Mouse (Mus musculus): Measurements from ENCODE around the gene Polh.
A peak's percentile ranks its signal among the peaks of the same experiment; 100 is the strongest.

Polh gene

DNA sequence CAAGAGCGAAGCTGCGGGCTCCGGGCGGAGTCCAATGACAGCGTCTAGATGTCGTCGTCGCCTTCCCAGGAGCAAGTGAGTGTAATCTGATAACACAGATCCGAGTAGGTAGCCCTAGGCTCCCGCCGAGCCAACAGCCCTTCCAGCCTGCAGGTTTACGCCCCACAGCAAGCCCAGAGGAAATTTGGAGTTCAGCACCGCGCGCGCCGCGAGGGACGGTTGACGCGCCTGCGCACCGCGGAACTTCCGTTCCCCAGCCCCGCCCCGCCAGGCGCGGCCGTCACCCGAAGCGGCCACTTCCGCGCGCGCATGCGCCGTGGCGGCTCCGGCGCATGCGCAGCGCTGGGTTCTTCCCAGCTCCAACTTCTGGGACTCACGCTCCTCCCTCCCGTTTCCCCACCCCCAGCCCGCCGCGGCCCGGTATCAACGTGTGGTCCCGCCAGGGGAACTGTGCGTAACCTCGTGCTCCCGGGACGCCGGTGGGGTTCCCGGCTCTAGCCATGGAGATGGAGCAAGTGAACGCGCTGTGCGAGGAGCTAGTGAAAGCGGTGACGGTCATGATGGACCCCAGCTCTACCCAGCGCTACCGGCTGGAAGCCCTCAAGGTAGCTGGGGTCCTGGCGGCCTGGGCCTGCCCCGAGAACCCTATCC, at the start of gene Polh, which contains the start of gene Xpo5:
Gene Polh (minus strand): TSS at position 225 of the 651 bp plus-strand sequence.
Gene Xpo5 (plus strand): TSS at position 362 of the 651 bp plus-strand sequence.
- DNase-seq (ENCODE audit: extremely low read depth, insufficient read length, low spot score) = peak; percentile 99

DNA sequence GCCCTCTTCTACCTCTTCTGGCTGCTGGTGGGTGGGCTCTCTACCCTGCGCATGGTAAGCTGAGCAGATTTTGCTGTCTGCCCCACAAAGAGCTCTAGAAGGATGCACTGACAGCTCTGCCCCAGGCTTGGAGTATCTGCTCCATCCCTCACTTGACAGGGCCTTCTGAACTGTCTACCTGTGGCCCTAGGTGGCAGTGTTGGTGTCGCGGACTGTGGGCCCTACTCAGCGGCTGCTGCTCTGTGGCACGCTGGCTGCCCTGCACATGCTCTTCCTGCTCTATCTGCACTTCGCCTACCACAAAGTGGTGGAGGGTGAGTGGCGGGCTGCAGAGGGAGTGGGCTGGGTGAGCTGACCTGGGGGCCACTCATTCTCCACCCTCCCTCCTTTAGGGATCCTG, 48.7 kb upstream of the Polh start:
- no peak for DNase-seq (ENCODE audit: extremely low read depth, insufficient read length, low spot score)

DNA sequence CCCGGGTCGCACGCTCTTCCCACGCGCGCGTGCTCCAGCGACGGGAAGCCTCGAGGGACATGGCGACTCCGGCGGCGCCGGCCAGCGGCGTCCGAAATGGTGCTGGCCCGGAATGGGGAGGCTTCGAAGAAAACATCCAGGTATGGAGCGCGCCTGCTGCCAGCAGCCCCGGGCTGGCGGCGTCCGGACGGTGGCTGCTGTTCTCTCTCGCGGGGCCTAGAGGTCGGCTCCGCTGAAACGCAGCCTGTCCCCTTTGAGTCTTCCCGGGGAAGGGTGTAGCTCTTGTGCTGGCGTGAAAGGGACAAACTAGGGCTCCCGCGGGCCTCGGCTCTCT, 45.7 kb upstream of the Polh start:
- no peak for DNase-seq (ENCODE audit: extremely low read depth, insufficient read length, low spot score)

DNA sequence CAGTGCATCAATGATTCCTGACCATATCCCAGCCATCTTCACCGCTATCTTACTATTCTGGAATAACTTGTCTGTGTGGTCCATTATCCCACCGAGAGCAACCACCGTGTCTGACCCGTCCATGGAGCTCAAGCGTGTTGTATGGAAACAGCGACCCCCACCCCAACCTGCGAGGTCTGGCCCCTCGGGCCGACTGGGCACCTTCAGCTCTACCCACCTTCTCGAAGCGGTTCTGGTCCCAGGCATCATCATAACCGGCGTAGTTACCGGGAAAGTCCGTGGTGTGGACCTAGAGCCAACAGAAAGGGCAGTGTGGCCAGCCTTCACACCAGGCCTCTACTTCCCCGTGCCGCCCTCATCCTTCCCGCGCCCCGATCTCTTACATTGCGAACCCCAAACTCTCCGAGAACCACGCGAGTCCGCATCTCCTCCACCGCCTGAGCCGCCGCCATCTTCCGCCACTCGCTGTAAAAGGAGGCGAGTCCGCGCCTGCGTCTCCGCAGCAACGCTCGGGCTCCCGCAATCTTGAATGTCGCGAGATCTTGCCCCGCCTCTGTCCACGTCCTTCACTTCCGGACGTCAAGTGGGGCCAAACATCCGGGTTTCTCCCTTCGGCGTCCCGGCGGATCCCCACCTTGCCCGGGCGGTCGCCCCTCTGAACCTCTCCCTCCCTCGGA, 45.2 kb upstream of the Polh start, which contains the start of the genes Polr1c and Yipf3:
Gene Polr1c (minus strand): TSS at position 543 of the 677 bp plus-strand sequence.
Gene Yipf3 (plus strand): TSS at position 569 of the 677 bp plus-strand sequence.
- DNase-seq (ENCODE audit: extremely low read depth, insufficient read length, low spot score) = peak; percentile 91

DNA sequence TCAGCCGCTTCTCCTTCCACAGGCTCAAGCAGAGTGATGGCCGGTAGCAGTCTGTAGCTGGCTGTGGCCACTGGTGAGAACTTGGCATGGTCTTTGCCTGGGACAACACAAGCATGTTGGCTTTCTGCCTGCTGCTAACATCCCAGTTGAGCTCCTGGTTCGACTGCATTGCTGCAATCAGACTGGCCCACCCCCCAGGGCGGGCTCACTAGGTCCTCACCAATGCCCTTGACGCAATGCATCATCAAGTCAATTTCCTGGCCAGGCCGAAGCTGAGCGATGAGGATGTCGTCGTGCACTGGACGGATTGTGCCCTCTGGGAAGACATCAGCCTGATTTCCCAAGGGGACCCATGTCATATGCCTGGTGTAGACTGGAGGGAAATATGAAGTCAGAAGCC, 42.1 kb upstream of the Polh start:
- DNase-seq (ENCODE audit: extremely low read depth, insufficient read length, low spot score) = no peak

DNA sequence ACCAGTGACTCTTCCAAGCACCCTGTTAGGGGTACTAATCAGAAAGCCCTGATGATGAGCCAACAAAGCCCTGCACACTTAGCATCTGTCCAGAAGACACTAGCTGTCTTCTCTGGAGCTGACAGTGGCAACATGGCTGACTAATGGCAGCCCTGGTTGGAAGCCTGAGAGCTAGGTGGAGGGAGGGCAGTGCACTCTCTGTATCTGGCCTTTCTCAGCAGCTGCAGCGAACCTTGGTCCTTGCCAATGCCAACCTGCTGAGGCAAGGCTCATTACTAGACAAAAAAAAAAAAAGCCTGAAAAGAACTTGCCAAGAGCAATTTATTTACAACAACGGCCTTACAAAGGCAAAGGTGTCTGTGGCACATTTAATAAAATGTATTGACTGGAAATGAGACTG, 41.2 kb upstream of the Polh start:
- DNase-seq (ENCODE audit: extremely low read depth, insufficient read length, low spot score) = no peak

DNA sequence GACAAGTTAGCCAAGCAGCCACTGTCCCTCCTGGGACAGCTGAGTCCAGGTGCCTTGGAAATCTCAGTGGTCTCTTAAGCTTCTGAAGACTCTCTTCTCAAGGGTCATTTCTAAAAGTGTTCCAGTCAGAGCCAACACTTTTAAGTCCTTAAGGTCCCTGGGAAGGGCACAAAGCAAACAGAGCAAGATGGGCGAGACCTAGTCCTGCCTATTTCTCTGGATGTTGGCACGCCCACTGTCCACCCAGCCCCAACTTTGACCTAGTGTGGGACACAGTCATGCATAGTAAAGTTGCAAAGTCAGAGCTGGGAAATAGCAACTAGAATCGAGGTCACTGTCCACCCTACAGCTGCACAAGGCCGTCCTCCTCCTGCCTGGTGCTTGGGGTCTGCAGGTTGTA, 40.5 kb upstream of the Polh start:
- no peak for DNase-seq (ENCODE audit: extremely low read depth, insufficient read length, low spot score)

DNA sequence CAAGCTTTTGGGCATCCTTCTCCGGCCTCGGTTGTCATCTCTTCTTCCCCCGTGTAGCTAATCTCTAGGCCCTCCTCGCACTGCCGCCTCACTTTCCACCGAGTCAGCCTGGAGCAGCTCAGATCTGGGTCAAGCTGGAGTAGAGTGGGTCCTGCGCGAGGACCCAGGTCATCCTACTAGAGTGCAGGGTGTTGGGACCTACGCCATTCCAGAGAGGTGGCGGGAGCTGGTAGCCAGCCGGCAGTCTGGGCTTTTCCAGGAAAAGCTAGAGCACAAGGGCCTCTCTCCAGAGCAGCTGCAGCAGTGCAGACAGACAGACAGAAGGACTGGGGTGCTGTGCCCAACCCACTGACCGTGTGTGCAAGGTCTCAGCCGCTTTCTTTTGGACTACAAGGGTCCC, 39.8 kb upstream of the Polh start:
- DNase-seq (ENCODE audit: extremely low read depth, insufficient read length, low spot score) = no peak

DNA sequence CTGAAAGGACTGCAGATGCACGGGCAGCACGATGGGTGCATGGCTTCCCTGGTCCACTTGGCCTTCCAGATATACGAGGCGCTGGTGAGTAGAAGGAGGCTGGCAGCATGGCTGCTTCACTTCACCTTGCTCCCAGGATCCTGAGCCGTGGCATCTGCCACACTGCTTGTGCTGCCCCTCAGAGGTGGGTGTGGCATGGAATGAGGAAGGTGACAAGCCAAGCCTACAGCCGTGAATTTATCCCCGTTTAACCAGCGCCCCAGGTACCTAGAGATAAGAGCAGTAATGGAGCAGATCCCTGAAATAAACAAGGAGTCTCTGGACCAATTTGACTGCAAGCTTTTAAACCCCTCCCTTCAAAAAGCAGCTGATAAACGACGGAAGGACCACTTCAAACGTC, 39.0 kb upstream of the Polh start:
- no peak for DNase-seq (ENCODE audit: extremely low read depth, insufficient read length, low spot score)

DNA sequence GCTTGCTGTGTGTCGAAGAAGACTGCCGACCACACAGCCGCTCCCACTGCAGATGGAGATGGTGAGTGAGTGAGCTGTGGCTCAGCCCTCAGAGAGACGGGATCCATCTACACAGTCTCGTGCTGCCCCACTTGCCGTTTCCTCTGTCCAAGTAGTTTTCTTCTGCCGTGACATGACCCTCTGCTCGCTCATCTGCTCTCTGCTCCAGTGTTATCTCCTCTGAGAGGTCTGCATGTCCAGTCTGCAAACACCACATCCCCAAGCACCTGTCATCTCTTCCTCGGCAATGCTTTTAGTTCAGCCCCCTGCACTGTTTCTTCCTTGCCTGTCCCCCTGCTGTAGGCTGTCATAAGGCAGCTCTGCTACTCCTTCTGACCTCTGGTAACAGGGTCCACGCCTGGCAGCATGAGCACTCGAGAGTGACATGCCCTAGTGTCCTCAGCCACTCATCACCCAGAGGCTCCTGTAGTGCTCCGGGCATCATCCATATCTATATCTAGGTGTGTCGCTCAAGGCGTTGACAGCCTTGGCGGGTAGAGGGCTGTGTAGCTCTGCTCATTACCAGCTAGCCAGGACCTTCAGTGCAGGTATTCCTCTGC, 37.2 kb upstream of the Polh start:
- DNase-seq (ENCODE audit: extremely low read depth, insufficient read length, low spot score) = no peak

DNA sequence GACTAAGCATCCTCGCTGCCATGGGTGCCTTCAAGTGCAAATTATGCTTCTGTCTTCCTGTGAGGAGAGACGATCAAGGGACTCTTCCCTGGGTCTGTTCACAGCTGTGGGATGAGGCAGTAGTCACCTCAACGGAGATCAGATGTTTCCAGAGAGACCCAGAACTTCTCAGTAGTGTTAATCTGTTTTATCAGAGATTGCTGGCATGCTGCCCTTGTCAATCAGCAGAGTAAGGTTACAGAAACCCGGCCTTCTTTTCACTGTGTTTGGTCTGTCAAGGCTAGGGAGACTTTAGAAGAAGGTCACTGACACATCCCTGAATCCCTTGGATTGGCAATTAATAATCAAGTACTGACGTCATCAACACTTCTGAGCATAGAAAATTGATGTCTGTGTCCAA, 35.0 kb upstream of the Polh start:
- no peak for DNase-seq (ENCODE audit: extremely low read depth, insufficient read length, low spot score)

DNA sequence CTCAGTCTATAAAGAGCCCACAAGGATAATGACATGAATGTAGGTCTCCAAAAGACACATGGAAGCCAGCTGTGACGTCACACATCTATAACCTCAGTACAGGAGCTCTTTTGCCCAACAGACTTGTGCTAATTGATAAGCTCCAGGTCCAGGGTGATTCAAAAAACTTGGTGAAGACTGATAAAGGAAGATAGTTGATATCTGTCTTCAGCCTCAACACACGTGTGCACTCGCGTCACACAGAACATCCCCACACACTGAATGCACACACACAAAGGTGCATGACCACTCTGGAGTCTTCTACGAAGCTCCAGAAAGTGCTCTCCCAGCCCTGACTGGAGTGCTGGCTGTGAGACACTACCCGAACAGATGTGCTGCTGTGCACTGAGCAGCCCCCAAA, 34.6 kb upstream of the Polh start:
- DNase-seq (ENCODE audit: extremely low read depth, insufficient read length, low spot score) = no peak

DNA sequence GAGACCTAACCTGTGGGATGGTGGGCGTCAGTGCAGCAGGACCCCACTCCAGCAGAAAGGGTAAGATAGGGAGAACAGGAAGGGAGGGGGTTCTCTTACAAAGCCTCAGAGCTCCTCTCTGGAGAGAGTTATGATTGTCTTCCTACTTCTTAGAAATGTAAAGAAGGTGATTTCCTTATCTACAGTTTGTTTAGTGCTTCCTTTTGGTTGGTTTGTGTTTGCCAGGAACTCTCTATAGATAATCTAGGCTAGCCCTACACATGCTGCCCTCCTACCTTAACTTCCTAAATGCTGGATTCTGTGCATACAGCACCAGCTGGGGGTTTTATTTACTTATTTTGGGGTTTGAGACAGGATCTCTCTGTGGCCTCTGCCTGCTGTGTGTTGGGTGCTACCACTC, 33.6 kb upstream of the Polh start:
- DNase-seq (ENCODE audit: extremely low read depth, insufficient read length, low spot score) = no peak

DNA sequence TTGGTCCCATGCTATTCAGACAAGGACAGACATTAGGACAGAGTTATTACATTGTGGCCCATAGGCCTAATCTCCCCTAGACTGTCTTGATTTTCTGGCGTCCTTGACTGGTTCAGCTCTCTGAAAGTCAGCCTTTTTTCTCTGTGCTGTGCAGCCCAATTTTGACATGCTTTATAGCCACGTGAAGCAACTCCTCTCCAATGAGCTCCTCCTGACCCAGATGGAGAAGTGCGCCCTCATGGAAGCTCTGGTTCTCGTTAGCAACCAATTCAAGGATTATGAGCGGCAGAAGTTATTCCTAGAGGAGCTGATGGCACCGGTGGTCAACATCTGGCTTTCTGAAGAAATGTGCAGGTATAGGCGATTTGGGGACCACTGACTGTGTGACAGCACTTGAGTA, 25.1 kb upstream of the Polh start:
- DNase-seq (ENCODE audit: extremely low read depth, insufficient read length, low spot score) = no peak

DNA sequence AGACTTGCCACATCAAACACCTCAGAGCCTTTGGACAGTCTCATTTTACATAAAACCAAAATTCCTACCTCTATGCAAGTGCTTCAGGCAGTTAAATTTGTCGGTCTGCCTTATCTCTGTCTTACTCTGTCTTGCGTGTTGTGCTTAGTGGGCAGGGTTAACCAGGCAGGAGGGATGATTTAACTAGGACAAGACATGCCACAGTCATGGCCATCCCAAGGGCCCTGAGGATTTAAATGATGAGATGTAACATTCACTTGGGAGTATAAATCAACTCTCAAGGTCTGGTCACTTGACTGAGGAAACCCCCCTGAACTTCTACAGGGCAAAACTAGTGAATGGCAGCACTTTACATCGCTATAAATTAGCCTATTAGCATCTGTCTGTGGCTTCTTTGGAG, 19.2 kb upstream of the Polh start:
- no peak for DNase-seq (ENCODE audit: extremely low read depth, insufficient read length, low spot score)

DNA sequence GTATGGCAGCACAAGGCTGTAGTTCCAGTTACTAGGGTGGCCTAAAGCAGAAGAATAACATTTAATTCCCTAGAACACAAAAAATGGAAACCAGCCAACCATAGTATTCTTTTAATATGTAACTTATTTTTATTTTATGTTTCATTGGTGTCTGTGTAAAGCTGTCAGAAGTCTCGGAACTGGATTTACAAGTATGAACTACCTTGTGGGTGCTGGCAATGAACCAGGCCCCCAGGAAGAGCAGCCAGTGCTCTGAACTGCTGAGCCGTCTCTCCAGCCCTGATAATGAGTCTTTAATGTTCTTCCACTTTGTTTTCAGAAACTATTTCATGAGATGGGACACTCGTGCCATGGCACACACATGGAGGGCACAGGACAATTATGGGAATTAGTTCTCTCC, 8.1 kb upstream of the Polh start:
- DNase-seq (ENCODE audit: extremely low read depth, insufficient read length, low spot score) = no peak

DNA sequence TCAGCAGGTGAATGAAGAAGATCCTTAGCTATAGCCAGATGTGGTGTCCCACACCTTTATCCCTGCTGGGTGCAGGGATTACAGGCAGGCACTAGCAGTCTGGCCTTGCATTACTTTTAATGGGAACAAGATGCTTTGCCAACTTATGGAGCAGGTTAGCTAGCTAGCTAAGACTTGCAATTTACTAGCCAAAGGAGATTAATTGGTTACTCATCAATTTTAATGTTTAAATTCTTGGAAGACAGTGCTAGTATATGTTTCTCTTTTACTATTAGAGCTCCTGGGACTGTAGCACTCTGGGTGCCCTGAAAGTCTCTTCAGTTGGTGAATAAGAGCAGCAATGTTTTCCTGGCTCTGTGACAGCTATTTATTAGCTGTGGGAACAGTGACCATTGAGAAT, 4.2 kb upstream of the Polh start:
- no peak for DNase-seq (ENCODE audit: extremely low read depth, insufficient read length, low spot score)

DNA sequence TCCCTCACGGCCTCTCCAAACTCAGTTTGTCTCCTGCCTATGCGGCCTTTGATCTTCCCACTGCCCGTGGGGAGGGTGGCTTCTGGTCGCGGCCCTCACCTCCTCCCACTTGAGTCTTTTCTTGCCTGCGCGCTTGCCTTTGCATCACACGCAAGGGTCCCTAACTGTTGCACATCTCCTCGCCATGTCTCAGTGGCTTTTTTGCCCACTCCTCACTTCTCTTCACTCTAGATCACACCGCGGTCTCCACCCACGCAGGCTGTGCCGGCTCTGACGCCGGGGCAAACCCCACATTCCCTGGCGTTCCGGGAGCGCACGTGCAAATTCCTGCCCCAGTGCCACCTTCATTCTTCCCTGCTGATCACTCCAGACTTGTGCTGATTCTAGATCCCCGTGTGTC, 633 bp upstream of the Polh start:
- DNase-seq (ENCODE audit: extremely low read depth, insufficient read length, low spot score) = no peak

DNA sequence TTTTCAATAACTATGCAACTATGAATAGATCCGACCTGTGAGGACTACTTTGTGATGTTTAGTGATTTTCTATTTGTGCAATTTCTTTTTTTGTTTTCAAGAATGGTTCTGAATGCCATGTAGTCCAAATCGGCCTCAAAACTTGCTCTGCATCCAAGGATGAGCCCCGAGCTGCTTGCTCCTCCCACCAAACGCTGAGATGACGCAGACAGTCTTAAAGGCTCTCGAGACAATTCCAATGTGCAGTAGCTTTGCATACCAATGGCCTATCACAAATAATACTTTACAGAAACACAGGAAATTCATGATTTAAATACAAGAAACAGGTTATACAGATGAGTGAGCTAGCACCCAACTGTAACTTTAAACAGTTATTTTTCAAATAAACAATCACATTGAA, 1.3 kb downstream of the Polh start:
- peak; percentile 14 for DNase-seq (ENCODE audit: extremely low read depth, insufficient read length, low spot score)

DNA sequence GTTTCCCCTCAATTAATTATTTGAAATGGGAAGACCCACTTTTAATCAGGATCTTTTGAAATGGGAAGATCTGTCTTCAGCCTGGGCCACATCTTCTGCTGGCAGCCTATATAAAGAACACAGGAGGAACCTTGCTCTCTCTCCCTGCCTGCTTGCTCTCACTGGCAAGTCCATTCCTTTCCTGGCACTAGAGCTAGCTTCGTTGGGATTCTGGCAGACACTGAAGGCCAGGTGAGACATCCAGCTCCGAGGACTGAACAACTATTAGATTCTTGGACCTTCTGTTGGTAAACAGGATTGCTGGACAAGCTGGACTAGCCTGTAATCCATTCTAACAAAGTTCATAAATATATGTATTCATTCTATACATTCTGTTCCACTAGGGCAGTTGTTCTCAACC, 13.6 kb downstream of the Polh start:
- DNase-seq (ENCODE audit: extremely low read depth, insufficient read length, low spot score) = no peak

DNA sequence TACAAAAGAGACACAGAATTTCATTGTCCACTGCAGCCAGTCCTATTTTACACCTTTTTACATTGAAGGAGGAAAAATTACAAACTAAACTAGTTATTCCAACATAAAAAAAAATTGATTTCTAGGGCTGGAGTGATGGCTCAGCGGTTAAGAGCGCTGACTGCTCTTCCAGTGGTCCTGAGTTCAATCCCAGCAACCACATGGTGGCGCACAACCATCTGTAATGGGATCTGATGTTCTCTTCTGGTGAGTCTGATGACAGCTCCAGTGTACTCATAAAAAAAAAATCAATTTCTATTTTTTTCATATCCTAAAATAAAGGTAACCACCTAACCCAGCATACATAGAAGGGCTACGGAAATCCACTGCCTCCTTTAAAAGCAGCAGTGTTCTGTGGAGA, 20.2 kb downstream of the Polh start:
- no peak for DNase-seq (ENCODE audit: extremely low read depth, insufficient read length, low spot score)

DNA sequence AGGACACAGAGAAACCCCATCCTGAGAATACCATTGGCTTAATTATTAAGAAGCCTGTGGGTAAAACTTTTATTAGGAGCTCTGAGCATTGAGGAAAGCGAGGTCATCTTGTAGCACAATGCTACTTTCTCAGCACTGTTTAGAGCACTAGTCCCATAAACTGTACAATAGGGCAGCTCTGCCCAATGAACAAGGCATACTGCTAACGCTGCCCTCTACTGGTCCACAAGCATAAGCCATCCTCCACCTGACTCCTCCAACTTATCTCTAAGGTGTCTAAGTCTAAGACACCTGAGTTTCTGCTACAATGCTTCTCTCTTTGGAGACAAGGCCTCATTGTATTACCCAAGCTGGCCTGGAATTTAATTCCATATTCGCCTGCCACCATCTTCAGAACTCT, 31.9 kb downstream of the Polh start:
- DNase-seq (ENCODE audit: extremely low read depth, insufficient read length, low spot score) = no peak

Data from 3134 (cell line).